Mouse (Mus musculus) stomach, embryonic 14.5 days (tissue): Measurements from ENCODE around the gene Itm2b. TPM values are rescaled to one million over a fixed set of nuclear protein-coding genes. Genes with fewer than 3 reads are reported as not detected.

Source experiments
- ATAC-seq: fragments of 200-750 bp; cut with Nextera tagmentation; 2 replicates; pipeline ENCODE4 v1.8.0; 2017; ENCODE audit warnings: low read depth, moderate TSS enrichment; ENCODE audit not compliant: insufficient number of reproducible peaks, insufficient read depth, low FRiP score
- H3K27ac ChIP-seq: fragments of 300-500 bp; sonication (generic); 2 replicates; pipeline ENCODE4 v1.5.1; 2014; ENCODE audit warnings: mild to moderate bottlenecking, low read length, moderate library complexity, mixed read lengths
- H3K27me3 ChIP-seq: fragments of 300-500 bp; sonication (generic); 2 replicates; pipeline ENCODE4 v1.6.1; 2014; ENCODE audit warnings: low read length, control low read depth, mixed read lengths; ENCODE audit not compliant: control insufficient read depth, insufficient read depth
- H3K36me3 ChIP-seq: fragments of 300-500 bp; sonication (generic); 2 replicates; pipeline ENCODE4 v1.6.1; 2014; ENCODE audit warnings: mild to moderate bottlenecking, control low read depth, low read length, moderate library complexity, mixed read lengths; ENCODE audit not compliant: control insufficient read depth, insufficient read depth
- H3K4me1 ChIP-seq: fragments of 300-500 bp; sonication (generic); 2 replicates; pipeline ENCODE4 v1.6.1; 2014; ENCODE audit warnings: low read length, control low read depth, mixed read lengths; ENCODE audit not compliant: control insufficient read depth, insufficient read depth
- H3K4me2 ChIP-seq: fragments of 300-500 bp; sonication (generic); replicated peaks from 2 replicates; pipeline ENCODE4 v1.6.1; 2014; ENCODE audit warnings: low read depth, low read length, control low read depth
- H3K4me3 ChIP-seq: fragments of 300-500 bp; sonication (generic); 2 replicates; pipeline ENCODE4 v1.5.1; 2014; ENCODE audit warnings: low read depth, low read length, control low read depth
- H3K9ac ChIP-seq: fragments of 300-500 bp; sonication (generic); replicated peaks from 2 replicates; pipeline ENCODE4 v1.6.1; 2014; ENCODE audit warnings: low read depth, mild to moderate bottlenecking, control low read depth, low read length, moderate library complexity, mixed read lengths
- H3K9me3 ChIP-seq: fragments of 300-500 bp; sonication (generic); 2 replicates; pipeline ENCODE4 v1.6.1; 2016; ENCODE audit warnings: low read depth, low read length, control low read depth; ENCODE audit not compliant: control insufficient read depth
- WGBS: fragments of 180-500 bp; shearing (Covaris S2); extraction: QIAGEN DNeasy Blood & Tissue Kit; methylation state at CpG from one replicate; pipeline ENCODE4 v1.1.7; 2014; 5-methylcytosine and 5-hydroxymethylcytosine counted together
- polyA plus RNA-seq: library from polyadenylated mRNA; unstranded; fragments of >200 nt; fragmentation: Nextera tagmentation; extraction: Ambion mirVana; gene quantifications from 2 replicates; pipeline ENCODE4 v1.2.1, GENCODE M21; 2014

Gene Itm2b
- polyA plus RNA-seq: 864 and 920 TPM in 2 replicates

DNA sequence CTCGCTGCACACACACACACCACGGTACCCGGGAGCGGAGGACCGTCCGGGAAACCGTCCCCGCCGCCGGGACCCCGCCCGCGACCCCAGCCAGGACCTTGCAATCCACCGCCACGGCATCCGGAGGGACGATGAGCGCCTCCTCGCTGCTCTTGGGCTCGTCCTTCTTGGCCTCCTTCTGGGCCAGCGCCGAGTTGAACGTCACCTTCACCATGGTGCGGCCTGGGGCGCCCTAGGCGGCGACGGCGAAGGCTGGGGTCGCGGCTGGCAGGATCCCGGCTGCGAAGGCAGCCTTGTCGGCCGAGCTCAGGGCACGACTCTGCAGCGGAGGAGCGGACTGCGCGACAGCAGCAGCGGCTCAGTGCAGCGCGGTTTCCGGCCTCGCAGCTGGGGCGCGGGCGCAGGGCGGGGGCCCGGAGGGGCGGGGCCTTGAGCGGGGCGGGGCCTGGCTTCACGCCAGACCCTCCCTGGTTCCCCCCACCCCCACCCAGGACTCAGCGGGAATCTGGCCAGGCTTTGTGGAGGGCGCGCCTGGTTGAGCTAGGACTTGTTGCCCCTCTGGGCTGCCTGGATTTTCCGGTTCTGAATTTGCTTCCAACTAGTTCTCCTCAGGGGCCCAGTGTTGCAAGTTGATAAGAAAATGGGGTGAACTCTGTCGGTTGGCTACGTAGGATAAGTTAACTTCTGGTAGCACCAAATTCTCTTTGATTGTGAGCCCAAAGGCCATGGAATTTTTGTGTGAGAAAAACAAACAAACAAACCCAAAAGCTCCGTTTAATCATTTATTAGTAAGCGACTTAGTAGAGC is at the start of gene Itm2b:
Gene Itm2b, minus strand, starts transcription at position 377 of the 807 bp plus-strand sequence.
- Histone ChIP-seq H3K36me3 (no peaks in the 10 kb centered on the region), H3K27ac (peak within 1 kb of the TSS; percentile 99), H3K4me3 (peak within 1 kb of the TSS; percentile 98), H3K9ac (peak within 1 kb of the TSS; percentile 93), H3K9me3 (no peaks in the 10 kb centered on the region), H3K4me2 (peak within 1 kb of the TSS; percentile 50), H3K4me1 (peaks cover 13% of the 10 kb centered on the region), H3K27me3 (no peaks in the 10 kb centered on the region)
- under 1% methylated on average over 62 of the region's 62 CpGs for WGBS
- peak; percentile 94 for ATAC-seq

GRCm38 (mm10) chr14:73433487-73433886 is 48.4 kb upstream of the Itm2b start:
- H3K27me3 ChIP-seq: no peaks in the 10 kb centered on the region
- no peaks in the 10 kb centered on the region for H3K4me1 ChIP-seq
- H3K4me2 ChIP-seq: no peak overlapping the region
- 80% methylated on average over 6 of the region's 6 CpGs for WGBS
- H3K36me3 ChIP-seq: no peaks in the 10 kb centered on the region
- no peak overlapping the region for H3K9ac ChIP-seq
- no peak for ATAC-seq
- H3K4me3 ChIP-seq: no peak overlapping the region
- H3K9me3 ChIP-seq: no peaks in the 10 kb centered on the region
- no peak overlapping the region for H3K27ac ChIP-seq

DNA sequence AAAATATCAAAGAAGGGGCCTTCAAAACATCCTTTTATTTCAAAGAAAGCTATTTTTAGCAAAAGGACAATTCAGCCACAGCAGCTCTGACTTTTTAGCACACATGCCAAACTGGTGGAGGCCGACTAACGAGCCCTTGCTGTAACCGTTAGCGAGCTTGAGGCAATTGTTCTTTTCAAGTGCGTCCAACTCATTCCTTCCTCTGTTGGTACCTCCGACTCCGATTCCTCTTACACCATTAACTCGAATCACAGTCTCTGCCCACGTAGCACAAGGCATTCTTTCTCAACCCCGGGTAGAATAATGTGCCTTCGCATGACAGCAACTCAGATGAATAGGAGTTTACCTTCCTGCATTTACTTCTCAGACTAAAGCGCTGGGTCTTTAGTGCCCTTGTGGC is 45.5 kb upstream of the Itm2b start:
- H3K9ac ChIP-seq: no peak overlapping the region
- WGBS: 67% methylated on average over 12 of the region's 12 CpGs
- no peak overlapping the region for H3K4me3 ChIP-seq
- H3K9me3 ChIP-seq: no peaks in the 10 kb centered on the region
- H3K36me3 ChIP-seq: no peaks in the 10 kb centered on the region
- no peaks in the 10 kb centered on the region for H3K27me3 ChIP-seq
- H3K4me1 ChIP-seq: no peaks in the 10 kb centered on the region
- no peak for ATAC-seq
- H3K27ac ChIP-seq: no peak overlapping the region
- H3K4me2 ChIP-seq: no peak overlapping the region

DNA sequence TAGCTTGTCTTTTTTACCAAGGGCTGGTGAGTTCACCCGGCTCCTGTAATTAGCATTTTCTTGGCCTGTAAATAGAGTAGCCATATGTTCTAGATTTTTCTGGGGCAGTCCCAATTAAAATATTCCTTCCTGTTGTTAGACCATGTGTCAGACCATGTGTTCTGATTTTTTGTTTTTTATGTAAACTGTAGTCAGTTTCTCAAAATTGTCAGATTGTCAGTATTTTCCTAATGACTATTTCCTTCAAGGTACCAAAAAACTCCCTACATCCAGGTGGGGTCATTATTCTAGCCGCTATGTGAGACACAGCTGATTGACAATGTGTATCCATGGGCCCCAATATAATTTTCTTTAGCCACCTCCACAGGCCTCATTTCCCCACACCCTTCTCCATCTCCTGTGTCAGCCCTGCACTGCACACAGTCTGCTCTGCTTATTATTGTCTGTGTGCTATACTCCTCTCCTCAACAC is 40.5 kb upstream of the Itm2b start:
- Histone ChIP-seq H3K9me3 (no peaks in the 10 kb centered on the region), H3K4me1 (no peaks in the 10 kb centered on the region), H3K9ac (no peak overlapping the region), H3K36me3 (no peaks in the 10 kb centered on the region), H3K4me3 (no peak overlapping the region), H3K27ac (no peak overlapping the region), H3K4me2 (no peak overlapping the region), H3K27me3 (no peaks in the 10 kb centered on the region)
- no peak for ATAC-seq
- WGBS: 89% methylated on average over 2 of the region's 2 CpGs

GRCm38 (mm10) chr14:73424961-73425360 is 39.9 kb upstream of the Itm2b start:
- H3K9me3 ChIP-seq: no peaks in the 10 kb centered on the region
- no peak overlapping the region for H3K9ac ChIP-seq
- no peak overlapping the region for H3K27ac ChIP-seq
- no peak for ATAC-seq
- 72% methylated on average over 6 of the region's 6 CpGs for WGBS
- H3K4me3 ChIP-seq: no peak overlapping the region
- H3K4me1 ChIP-seq: no peaks in the 10 kb centered on the region
- H3K27me3 ChIP-seq: no peaks in the 10 kb centered on the region
- H3K36me3 ChIP-seq: no peaks in the 10 kb centered on the region
- H3K4me2 ChIP-seq: no peak overlapping the region

- Histone ChIP-seq H3K36me3 (no peaks in the 10 kb centered on the region), H3K4me3 (no peak overlapping the region), H3K9me3 (no peaks in the 10 kb centered on the region), H3K9ac (no peak overlapping the region), H3K4me1 (no peaks in the 10 kb centered on the region), H3K27me3 (no peaks in the 10 kb centered on the region), H3K4me2 (no peak overlapping the region), H3K27ac (no peak overlapping the region)
- ATAC-seq: no peak
These were observed 38.5 kb upstream of the Itm2b start for GRCm38 (mm10) chr14:73423542-73423941.

GRCm38 (mm10) chr14:73422621-73423020 is 37.5 kb upstream of the Itm2b start:
- no peaks in the 10 kb centered on the region for H3K36me3 ChIP-seq
- WGBS: 90% methylated on average over 2 of the region's 2 CpGs

DNA sequence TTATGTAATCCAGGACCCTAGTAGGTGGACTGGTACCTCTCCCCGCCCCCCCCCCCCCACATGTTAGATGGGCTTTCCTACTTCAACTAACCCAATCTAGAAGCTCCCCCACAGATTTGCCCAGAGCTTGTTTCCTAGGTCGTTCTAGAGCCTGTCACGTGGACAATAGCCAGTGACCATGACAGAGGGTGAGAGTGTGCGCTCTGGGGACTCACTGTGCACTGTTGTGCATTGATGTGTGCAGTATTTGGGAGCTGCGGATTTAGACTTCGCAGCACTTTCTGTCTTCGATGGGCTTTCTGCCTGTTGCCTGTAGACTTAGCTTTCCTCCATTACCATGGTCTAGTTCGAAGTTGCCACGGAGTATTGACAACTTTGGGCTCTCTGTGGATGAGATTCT is 36.5 kb upstream of the Itm2b start:
- H3K4me1 ChIP-seq: no peaks in the 10 kb centered on the region
- H3K27ac ChIP-seq: no peak overlapping the region
- no peak overlapping the region for H3K4me2 ChIP-seq
- H3K27me3 ChIP-seq: no peaks in the 10 kb centered on the region
- no peak for ATAC-seq
- H3K9ac ChIP-seq: no peak overlapping the region
- no peaks in the 10 kb centered on the region for H3K36me3 ChIP-seq
- 90% methylated on average over 9 of the region's 9 CpGs for WGBS
- H3K9me3 ChIP-seq: no peaks in the 10 kb centered on the region
- no peak overlapping the region for H3K4me3 ChIP-seq

More at GRCm38 (mm10) chr14:73422621-73423020, 37.5 kb upstream of the Itm2b start:
- Histone ChIP-seq H3K27ac (no peak overlapping the region), H3K9ac (no peak overlapping the region), H3K27me3 (no peaks in the 10 kb centered on the region), H3K4me3 (no peak overlapping the region), H3K4me2 (no peak overlapping the region), H3K9me3 (no peaks in the 10 kb centered on the region), H3K4me1 (no peaks in the 10 kb centered on the region)
- ATAC-seq: no peak
